Mouse (Mus musculus): ENCODE data around the gene Lypd9.
"Not testable (repeated sequence)": the region's sequence is repeated elsewhere in the genome, so short reads cannot be mapped to it uniquely, and the experiment has no call there.

Lypd9 gene

DNA sequence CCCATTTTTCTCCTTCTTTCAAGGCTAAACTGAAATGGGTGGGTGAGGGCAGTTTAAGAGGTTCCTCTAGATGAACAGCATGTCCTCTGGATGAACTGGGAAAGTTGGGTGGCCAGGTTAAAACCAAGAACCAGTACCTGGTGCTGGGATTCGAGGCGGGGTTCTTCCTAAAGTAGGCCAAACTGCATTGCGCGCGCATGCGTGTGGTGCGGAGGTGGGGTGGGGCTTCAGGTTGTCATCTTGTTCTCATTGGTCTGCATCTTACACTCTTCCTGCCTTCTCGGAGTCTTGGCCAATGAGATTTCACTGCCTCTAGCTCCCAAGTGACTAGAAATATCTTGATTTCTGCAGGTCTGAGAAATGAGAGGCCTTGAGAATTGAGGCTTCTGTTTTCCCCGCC is at the start of gene Lypd9:
Gene Lypd9, minus strand, starts transcription at position 165 of the 400 bp plus-strand sequence.
- no peak for DNase-seq

DNA sequence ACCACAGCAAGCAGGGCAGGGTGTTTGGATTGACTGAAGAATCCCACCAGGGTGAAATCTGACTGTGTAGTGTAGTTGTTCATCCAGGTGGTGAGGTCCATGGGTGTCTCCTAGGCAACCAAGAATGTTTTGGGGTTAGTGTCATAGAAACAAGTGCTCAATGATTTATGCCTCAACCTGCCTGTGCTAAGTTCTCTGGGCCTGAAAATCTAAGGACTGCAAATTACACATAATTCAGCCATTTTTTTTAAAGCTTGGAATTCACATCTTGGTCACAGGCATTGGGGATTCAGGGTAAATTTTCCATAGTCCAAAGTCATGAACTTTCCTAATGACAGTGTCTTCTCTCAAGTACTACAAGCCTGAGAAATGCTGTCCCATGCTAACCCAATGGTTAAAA is 49.7 kb upstream of the Lypd9 start, which contains the start of gene Olfr331:
Gene Olfr331, minus strand, starts transcription at position 101 of the 400 bp plus-strand sequence.
- not testable (repeated sequence) for DNase-seq

DNA sequence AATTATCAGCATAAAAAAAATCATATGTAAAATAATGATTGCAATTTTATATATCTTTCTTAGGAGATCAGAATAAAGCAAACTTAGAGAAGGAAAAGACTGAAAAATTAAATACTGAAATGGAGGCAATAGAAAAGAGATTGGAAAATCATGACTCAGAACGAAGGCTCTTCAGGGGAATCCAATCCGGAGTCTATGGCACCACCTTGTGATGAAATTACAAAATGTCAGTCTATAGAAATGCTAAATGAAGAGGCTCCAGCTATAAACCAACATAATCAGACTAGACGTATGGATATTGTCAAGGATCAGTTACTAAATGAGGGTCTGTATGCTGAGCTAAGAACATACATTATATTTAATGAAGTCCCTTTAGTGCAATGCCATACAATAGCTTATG is 46.6 kb upstream of the Lypd9 start:
- no peak for DNase-seq

DNA sequence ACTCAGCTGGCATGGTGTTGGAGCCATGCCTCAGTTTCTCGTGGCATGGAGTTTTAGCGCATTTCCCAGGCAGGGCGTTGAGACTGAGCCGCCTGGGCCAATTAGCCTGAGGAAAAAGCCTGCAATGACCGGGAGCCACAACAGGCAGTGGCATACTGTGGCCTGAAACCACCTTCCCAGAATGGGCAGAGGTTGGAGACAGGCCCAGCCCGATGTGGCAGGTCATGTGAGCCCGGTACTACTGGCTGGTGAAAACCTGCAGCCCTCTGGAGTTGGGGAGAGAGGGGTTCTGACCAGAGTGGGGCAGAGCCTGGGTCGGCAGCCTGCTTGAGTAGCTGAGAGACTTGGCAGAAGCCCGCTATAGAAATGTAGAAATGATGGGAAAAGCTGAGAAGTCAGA is 46.0 kb upstream of the Lypd9 start:
- no peak for DNase-seq

DNA sequence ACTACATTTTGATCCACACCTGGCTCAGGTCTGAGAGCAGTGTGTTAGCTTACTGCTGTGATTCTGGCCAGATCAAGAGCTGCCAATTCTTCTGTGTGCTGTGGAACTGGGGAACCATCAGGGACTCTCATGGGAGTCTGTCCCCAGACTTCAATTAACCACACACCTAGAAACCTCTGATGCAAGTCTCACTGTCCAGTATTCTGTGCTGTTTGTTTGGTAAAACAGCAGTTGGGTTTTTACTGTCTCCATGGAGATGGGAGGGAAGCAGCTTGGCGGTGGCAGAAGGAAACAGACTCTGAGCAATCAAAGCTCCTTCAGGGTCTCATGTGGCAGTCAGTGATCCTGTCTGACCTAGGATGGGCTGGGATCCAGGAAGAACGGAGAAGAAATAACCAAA is 39.7 kb upstream of the Lypd9 start, which contains the start of gene Olfr332:
Gene Olfr332, minus strand, starts transcription at position 101 of the 400 bp plus-strand sequence.
- no peak for DNase-seq

DNA sequence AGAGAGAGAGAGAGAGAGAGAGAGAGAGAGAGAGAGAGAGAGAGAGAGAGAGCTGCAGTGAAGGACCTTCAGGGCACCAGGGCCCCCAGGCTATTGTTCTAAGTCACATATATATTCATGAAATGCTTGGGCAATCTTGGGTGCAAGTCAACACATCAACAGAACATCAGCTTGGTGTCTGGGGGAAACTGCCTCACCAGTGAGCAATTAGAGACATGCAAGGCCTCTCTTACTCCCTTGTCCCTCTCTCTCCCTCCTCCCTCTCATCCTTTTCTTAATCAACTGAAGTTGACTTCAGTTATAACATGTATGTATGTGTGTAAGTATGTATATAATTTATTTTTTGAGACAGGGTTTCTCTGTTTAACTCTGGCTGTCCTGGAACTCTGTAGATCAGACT is 9.4 kb upstream of the Lypd9 start, which contains the start of gene Olfr30:
Gene Olfr30, minus strand, starts transcription at position 101 of the 400 bp plus-strand sequence.
- no peak for DNase-seq

DNA sequence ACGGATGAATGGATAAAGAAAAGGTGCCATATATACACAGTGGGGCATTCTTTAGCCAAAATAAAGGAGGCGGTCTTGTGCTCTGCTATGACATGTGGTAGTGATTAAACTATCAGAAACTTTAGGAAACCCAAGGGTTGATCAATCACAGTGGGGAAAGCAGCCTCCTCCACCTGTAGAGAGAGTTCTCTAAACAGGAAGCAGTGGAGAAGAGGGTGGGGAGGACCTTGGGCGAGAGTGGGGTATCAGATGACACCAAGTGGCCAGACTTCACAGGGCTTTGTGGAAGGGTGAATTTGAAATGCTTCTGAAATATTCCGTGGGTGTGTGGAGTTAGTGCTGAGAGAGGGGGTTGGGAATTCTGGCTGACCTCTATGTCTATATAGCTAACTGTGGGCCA is 869 bp upstream of the Lypd9 start:
- DNase-seq = no peak

DNA sequence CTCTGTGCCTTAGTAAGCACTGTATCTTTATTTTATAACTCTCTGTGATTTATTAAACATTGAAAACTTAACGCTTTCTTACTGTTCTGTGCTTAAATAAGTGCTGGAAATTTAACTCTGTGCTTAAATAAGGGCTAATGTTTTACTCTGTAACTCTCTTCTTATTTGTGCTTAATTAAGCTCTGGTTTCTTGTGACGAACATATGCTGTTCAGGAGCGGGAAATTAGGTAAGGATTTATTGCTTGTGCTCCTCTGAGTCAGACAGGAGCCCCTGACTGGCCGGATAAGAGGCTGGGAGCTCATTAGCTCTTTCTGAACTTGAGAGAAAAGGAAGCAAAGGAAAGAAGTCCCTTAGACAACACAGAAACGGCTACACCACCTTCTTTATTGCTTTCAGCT is 14.9 kb downstream of the Lypd9 start:
- DNase-seq = no peak

DNA sequence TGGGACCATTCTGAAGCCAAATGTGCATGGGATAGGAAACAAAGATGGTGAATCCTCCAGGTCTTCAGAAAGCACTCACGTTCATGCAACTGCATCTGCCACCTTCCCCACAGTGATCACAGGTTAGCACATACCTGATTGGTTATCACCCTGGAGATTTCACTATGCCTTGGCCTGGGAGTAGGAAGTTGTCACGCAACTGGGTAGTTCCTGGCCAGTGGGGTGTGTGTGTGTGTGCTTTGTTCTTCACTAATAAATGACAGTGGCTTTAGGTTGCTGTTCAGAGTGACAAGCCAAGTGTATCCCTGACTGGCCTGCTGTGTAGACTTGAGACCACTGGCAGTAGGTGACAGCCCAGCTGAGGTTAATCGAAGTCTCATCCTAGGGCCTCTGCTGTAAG is 20.5 kb downstream of the Lypd9 start, which contains the start of gene Gm12253:
Gene Gm12253, plus strand, starts transcription at position 301 of the 400 bp plus-strand sequence.
- DNase-seq = no peak

DNA sequence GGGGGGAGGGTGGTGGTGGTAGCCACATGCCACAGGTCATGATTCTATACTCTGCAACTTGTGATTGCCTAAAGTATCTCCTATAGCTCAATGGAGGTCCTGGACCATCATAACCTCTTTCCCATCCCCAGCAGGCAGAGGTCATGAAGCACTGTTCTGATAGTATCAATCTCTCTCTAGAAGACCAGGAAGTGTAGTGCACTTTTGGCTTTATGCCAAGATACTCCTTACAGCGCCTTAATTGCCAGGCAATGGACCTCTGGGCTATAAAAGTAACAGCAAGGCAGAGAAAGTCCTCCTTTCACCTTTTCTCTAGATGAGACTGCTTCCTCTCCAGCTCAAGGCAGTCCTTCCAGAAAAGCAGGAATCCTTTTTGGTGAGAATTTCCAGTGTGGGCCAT is 31.9 kb downstream of the Lypd9 start, which contains the start of gene 1810065E05Rik:
Gene 1810065E05Rik, plus strand, starts transcription at position 297 of the 400 bp plus-strand sequence.
- no peak for DNase-seq

DNA sequence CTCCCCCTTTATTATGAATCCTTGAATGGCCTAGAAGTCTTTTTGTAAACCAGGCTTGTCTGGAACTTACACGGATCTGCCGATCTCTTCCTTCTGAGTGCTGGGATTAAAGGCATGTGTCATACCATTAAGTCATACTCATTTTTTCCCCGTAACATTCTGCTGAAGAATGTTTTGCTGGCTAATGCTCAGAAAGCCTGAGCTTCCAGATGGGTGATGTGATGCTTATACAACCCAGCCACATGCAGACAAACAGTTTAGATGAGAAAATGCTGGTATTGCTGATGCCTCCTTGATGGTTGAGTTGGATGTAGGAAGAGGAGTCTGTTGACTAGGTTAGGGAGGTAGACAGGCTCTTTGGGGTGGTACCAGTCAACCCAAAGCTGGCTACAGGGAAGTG is 34.4 kb downstream of the Lypd9 start:
- DNase-seq = no peak

DNA sequence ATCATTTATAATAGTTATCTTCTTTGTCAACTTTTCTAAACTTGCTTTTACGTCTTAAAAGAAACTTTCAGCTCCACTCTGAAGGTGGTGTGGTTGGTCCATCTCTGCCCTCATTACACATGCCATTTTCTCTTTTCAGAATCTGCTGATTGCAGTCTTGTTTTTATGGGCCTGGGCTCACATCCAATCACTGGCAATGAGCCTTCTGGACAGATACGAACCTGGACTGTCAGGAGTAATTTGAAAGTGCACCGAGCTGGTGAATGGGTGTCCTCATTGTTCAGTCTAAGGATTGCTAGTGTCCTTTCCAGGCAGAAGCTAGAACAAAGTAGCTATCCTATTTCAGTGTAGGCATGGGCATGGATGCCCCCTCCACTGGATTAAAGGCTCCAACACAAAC is 44.7 kb downstream of the Lypd9 start:
- DNase-seq = no peak

DNA sequence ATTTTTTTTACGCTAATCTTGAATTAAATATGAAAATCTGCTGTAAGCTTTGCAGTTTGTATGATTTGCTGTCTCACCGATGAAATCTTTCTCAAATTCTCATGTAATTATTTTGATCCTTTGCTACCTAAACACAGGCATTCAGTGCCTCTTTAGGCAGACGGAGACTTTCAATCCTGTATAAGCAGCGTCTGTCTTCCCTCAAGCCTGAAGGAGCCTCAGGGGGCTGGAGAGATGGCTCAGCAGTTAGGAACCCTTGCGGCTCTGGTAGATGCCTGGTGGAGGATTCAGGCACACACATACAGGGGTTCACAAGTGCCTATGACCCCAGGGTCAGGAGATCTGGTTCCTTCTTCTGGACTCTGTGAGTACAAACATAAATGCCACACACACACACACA is 52.1 kb downstream of the Lypd9 start:
- no peak for DNase-seq

DNA sequence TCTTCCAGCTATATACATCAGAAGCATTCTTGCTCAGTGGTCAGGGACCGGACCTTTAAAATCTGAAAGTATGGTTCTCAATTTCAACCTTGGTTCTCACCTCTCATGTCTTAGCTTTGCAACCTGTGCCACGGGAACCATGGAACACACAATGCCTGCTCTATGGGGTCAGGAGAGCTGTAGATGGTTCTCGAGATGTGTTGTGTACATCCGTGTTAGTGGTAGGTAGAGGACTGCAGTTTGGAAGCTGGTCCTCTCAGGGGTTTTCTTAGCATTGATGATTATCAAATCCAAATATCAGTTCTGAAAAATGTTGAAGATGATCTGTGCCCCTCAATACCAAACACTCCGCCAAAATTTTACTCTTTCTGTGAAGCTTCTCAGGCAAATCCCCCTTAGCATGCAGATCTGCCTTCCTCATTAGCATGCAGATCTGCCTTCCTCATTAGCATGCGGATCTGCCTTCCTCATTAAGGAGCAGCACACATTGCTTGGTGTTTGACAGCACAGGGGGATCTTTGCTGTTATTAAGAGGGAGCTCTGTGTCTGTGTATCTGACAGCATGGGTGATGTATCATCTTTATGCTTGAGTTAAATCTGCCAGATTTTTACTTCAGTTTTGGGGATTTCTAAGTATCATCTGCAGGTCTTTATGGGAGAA is 52.6 kb downstream of the Lypd9 start:
- DNase-seq = no peak

All from kidney, postnatal 14 days (tissue).